Mouse (Mus musculus) urinary bladder, postnatal 4 days (tissue): ENCODE measurements around the gene Rab20.

Experiments
- DNase-seq, 2 experiments: peaks; one replicate each; pipeline ENCODE4 v3.0.0; 2021 to 2022; ENCODE audit warnings: low spot score in 2 of 2

Rab20 gene

DNA sequence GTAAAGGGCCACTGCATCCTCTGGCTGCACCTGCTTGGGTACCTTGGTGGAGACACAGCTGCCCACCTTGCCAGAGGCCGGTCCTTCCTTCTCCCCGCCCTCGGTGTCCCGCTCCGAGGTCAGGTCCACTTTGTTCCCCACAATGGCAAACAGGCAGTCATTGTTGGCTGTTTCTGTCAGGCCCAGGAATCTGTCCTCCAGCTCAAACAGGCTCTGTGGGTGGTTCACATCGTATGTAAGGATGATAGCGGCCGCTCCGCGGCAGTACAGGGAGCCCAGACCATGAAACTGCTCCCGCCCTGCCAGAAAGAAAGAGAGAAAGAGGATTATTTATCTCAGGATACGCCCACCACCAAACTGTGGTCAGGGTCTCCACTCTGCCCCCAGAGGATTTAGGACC is 24.3 kb downstream of the Rab20 start:
- no peak for DNase-seq

DNA sequence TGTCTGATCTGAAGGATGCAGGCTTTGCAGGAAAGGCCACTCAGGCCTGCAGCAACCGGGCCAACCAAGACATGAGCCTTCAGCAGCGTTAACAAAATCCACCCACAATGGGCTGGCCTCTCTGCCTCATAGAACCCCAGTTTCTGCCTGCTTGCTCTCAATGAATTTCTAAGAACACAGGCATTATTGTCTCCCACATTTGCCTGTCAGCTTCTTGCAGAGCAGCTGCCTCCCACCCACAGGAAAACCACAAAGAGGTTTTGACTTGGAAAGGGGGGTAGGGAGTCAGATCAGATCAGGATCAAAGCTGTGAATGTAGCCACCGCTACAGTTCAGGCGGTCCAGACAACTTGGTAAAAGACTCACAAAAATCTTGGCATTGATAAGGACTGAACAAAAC is 25.5 kb downstream of the Rab20 start:
- no peak for DNase-seq

DNA sequence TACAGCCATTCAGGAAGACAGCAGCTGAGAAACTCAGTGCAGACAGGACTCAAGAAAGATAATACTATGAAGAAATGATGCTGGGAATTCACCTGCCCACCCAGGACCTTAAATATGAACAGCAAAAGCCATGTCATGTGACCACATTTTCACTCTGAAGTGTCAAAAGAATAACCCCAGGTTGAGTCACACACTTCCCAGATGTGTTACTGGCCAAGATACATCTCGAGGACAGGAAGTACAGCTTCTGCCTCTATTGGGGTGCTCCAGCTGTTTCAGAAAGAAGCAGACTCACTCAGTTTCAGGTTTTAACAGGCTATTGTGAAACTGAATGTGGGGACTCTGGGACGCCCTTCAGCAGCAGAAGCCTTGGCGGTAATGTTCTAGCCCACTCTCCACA is 26.0 kb downstream of the Rab20 start:
- DNase-seq = no peak

DNA sequence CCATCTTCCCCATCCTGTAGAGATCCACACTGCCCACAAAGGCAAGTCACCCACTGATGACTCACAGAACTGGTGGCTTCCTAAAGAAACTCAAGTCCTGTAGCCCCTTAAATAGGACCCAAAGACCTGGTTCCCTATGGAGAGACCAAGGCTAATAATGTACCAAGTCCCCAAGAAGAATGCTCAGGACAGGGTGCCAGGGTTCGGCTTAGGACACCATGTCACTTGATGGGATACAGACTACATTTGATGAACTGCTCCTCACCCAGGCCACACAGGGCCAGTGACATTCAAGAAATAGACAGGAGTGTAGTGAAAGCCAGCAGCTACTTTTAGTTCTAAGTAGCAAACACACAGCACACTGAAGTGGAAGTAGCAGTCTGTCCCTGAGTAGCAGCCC is 26.4 kb downstream of the Rab20 start:
- no peak for DNase-seq

DNA sequence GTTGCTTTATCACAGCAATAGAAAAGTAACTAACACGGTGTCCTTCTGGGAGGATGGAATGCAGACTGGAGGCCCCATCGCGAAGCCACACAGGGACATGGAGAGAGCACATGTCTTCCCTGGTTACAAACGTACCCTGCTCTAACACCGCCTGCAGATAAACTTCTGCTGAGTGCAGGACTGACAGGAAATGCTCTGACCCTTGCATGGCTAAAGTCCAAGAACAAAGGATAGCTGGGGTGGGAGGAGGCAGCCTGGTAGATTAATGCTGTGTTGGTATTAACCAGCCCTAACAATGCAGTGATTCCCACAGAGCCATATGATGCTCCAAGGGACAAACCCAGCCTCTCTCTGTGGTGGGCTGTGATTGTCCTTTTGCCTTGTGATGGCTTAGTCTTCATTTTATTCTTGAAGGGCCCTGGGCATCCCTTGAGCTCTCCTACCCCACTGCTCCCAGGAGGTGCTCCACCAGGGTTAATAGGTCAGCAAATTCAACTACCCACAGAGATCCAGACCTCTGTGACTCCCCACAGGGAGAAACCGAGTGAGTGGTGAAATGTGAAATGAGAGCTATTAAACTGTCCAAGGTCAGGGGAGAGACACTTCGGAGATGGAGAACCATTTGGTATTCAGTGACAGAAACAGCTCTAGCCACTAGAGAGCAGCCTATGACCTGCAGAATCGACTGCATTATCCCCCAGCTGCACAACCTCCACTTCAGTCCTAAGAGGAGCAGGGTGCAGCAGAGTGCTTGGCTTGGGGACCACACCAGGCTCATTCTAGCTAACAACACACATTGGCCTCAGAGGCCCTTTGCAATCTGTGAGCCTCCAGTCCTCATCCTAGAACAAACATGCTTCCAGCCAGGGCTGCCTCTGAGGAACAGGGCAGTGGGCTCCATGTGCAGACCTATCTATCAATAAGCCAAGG is 28.1 kb downstream of the Rab20 start:
- DNase-seq = peak in 1 of 2 experiments; percentile 41

DNA sequence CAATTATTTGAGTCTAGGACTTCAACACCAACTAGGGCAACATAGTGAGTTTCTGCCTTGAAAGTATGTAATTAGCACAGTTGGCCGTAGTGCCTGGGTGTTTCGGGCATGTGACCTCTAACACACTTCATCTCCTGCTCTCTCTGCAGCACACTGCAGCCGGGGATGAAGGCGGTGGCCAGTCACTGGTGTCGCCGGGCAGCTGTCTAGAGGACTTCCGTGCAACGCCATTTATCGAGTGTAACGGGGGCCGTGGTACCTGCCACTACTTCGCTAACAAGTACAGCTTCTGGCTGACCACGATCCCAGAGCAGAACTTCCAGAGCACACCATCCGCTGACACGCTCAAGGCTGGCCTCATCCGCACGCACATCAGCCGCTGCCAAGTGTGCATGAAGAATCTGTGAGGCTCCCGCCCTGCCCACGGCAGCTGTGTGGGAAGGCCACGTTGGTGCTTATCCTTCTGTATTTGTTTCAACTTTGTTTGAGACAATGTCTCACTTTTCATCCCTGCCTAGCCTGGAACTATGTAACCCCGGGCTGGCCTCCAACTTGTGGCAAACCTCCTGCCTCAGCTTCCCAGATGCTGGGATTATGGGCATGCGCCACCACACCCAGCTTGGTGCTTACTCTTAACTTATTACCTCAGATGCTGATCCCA is 30.5 kb downstream of the Rab20 start:
- DNase-seq = no peak

DNA sequence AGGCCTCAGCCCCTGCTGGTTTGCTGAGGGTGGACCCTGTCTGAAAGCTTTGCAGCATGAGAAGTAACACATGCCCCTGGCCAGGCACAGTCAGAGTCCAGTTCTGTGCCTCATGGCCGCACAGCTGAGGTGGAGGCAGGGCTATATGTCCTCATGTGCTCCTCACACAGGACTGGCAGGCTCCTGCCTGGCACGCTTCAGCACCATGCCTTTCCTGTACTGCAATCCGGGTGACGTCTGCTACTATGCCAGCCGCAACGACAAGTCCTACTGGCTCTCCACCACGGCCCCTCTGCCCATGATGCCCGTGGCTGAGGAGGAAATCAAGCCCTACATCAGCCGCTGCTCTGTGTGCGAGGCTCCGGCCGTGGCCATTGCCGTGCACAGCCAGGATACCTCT is 32.7 kb downstream of the Rab20 start:
- DNase-seq = no peak

DNA sequence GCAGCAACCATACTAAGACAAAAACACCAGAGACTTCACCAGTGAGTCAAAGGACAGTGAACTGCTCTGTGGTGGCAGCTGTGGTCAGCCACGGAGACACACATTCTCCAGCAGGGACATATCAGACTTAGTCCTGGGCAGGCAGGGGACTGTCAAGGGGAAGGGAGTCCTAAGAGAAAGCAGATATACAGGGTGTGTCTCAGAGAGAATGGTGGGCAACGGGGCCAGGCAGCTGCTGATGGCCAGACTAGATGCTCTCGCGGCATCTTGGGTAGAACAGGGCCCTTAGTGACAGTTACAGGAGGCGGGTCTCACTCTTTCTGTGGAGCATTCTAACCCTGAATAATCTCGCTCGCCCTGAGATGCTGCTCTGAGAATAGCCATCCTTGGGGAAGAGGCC is 34.3 kb downstream of the Rab20 start:
- no peak for DNase-seq

DNA sequence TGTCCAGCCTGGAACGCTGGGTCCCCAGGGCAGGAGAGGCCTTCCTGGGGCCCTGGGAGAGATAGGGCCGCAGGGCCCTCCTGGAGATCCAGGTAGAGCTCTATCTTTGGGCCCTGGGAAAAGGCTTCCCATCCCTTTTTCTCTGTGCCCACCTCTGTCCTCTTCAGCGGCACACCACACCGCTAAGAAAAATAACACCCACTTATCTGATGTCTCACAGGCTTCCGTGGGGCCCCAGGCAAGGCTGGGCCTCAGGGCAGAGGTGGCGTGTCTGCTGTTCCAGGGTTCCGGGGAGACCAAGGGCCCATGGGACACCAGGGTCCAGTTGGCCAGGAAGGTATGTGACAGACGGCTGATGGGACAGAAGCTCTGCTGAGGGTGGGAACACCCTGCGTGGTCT is 34.9 kb downstream of the Rab20 start:
- DNase-seq = no peak

DNA sequence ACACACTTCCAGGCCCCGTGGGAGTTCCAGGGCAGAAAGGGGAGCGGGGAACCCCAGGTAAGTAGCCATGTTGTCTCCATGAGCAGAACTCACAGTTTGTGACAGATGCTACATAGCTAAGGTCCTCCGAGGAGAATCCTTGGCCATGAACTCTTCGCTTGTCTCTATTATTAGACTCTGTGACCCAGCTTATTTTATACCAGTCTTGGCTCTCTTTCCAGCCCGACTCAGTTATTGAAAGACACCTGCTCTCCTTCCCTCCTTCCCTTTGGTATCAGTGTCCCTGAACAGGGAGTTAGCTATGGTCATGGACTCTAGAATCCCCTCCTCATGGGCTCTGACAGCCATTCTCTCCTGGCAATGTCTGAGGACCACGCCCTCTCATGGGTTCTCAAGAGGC is 37.2 kb downstream of the Rab20 start:
- no peak for DNase-seq

DNA sequence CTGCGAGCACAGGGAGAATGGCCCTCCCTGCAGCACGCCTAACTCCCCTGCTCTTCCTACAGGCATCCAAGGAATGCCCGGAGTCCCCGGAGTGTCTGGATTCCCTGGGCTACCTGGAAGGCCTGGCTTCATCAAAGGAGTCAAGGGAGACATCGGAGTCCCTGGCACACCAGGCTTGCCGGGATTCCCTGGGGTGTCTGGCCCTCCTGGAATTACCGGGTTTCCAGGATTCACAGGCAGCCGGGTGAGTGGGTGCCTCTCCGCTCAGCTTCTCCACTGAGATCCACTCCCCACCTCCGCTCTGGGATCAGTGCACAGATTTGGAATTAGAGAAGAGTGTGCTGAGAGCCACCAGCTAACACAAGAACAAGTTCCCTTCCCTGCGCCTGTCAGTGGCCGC is 40.6 kb downstream of the Rab20 start:
- no peak for DNase-seq

DNA sequence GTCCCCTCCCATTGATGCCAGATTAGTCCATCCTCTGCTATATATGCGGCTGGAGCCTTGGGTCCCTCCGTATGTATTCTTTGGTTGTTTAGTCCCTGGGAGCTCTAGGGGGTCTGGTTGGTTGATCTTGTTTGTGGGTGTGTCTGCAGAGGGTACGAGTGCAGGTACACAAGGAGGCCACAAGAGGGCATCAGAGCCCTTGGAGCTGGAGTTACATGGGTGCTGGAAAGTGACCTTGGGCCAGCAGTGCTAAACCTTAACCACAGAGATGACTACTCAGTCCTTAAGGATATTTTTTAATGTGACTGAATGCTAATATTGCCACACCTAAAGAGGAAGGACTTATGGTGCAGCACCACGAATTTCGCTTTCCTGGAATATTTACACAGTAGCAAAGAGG is 47.8 kb downstream of the Rab20 start:
- DNase-seq = no peak

DNA sequence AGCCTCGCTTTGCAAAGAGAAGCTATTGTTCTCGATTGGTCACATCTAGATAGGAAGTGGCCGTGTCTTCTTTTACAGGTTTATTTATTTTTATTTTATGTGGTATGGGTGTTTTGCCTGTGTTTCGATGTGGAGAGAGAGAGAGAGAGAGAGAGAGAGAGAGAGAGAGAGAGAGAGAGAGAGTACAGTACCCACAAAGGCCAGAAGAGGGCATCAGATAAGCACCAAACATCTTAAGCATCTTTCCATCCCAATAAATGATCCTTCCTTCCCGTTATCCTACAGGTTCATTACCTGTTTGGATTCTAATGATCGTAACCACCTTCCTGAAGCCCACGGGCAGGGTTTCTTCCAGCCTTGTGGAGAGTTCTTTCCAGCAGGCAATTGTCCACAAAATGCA is 55.4 kb downstream of the Rab20 start:
- no peak for DNase-seq

DNA sequence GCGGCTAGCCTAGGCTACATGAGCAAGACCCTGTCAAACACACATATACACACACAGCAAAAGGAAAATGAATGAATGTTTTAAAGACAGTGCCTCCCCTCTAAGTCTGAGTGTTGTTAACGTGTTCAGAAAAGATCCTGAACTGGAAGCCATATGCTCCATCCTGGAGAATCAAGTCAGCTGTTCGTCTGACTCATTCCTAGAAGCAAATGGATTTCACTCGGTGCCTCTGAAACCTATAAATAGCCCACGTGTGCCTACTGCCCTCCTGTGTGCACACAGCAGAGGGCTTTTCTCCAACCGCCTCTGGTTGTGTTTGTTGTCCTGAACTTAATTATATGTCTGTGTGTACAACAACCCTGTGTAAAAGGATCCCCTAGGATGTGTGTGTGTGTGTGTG is 56.5 kb downstream of the Rab20 start:
- DNase-seq = no peak

DNA sequence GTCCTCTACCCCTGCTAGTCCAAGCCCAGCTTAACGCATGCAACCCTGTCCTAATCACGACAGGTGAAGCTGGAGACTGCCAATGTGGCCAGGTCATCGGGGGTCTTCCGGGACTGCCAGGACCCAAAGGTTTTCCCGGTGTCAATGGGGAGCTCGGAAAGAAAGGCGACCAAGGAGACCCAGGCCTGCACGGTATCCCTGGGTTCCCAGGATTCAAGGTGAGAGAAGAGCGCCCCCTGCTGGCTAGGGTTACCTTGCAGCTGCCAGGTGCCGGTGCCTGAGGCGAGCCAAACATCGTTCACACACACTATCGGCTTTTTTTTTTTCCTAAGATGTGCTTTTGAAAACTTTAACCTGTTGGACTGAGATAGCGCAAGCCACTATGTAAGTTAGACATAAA is 57.4 kb downstream of the Rab20 start:
- DNase-seq = peak in 1 of 2 experiments; percentile 78

DNA sequence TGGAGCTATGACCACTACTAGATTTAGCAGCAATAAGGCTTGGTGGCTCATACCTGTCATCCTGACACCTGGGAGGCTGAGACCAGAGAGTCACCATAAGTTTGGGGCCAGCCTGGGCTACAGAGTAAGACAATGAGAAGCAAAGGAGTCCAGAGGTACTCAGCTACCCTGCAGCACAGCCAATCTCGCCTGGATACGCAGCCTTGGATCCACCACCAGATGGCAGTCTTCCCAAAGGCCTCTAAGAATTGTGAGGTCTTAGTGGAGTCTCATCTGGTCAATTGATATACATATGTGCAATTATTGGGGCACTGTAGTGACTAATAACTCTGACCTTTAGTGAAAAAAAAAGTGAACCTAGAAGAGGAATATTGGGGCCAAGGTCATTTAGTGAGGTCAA is 58.9 kb downstream of the Rab20 start:
- no peak for DNase-seq

DNA sequence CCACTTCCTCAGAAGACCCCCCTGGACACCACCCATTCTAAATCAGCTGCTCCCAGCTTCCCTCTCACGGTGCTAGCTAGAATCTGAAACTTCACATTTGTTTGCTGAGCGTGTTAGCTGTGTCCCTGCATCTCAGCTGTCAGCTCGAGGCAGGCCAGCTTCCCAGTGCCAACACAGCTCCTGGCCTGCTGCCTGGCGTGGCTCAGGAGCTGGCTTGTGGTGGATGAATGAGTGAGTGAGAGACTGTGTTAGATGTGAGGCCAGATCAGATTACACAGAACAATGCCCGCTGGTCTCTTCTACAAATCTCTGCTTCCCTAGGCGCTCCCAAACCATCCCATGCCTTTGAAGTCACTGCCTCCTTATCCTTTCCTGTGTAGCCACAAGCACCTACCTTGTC is 59.3 kb downstream of the Rab20 start:
- no peak for DNase-seq

DNA sequence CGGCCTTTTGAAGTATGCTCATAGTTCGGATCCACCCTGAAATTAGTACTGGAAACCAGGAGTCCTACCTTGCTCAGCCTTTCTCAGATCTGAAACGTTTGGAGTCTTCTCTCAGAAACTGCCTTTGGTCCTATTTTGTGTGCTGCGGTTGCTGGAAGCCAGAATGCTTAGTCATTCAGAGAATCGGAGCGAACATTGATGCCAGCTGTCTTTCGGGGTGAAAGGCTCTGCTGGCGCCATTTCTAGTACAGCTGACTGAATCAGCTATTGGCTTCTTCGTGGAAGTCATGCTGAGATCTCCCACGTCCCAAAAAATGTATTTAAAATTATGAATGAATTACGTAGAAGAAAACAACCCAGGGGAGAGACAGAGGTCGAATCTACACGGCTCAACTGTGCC is 60.7 kb downstream of the Rab20 start:
- DNase-seq = no peak

DNA sequence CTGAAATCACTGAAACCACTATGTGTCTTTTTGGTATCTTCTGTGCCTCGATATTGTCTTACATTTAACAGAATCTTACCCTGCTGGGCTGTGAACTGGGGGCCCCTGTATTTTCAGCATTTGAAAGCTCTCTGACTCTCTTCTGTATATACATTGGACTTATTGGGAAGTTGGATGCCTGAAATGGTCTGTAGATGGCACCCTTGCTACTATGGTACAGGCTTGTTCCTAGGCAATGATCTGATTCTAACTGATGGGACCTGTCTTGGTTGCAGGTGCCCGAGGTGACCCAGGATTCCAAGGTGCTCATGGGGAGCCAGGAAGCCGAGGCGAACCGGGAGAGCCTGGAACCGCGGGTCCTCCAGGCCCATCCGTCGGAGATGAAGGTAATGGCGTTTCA is 63.4 kb downstream of the Rab20 start:
- DNase-seq = no peak

DNA sequence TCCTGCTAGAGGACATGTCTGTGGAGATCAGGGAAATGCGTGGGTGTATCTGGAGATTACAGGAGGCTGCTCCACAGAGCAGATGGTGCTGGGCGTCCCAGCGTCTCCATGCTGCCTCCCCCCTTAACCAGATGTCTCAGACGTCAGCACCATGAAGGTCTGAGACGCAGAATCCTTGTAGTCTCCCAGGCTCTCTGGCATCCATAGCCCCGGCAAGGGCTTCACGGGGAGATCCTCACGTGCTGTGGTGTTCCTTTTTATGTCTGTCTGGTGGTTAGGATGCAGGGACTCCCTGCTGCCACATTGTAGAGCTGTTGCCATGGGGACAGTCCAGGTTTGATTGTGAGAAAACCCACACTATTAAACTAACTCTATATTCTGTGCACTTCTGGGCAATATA is 64.2 kb downstream of the Rab20 start:
- DNase-seq = no peak

DNA sequence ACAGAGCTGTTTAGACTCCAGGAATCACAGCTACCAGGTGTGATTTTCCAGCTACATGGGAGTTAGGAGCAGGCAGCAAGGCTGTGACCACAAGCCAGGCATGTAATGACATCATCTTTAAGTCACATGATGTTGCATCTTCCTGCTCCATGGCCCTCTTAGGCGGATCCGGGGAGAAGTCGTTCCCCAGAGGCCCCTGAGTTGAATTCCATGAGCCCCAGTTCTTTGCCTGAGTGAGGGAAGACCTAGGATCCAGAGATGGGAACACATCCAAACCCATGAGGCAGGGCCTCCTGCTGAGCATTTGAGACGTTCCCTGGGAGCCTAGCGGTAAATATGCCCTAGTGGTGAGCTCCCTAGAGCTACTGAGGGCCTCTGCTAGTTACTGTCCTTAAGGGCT is 66.1 kb downstream of the Rab20 start:
- DNase-seq = no peak

DNA sequence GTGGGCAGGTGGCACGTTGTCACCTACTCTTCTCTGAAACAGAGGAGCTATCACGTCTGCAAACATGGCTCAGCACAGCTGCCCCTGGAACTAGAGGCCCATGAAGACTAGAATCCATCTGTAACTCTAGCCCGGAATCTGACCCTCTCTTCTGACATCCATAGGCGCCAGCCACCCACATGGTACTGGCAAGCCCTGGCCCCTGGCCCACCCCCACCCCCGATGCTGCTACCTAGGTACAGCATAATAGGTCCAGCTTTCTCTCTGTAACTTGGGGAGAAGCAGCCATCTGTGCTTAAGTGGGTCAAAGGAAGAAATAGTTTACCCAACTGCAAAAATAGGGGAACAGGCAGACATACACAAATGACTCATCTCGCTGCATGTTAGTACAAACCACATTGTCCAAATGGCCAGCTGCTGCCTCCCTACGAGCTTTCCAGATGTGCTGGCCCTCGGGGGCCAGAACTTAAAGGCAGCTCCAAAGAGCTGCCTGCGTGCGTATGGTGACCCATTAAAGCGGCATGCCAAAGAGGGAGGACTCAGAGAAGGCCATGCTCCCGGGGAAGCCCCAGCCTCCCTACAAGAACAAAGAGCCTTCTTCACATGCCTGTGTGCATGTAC is 66.9 kb downstream of the Rab20 start:
- DNase-seq = peak in 1 of 2 experiments; percentile 57
